Mouse (Mus musculus) intestine, postnatal 0 days (tissue): ENCODE results near the gene Taf1c. TPM values are rescaled to one million over a fixed set of nuclear protein-coding genes. Genes with fewer than 3 reads are reported as not detected.

Experiments used
- ATAC-seq: fragments of 200-750 bp; cut with Nextera tagmentation; 2 replicates; pipeline ENCODE4 v1.8.0; 2017; ENCODE audit warnings: mild to moderate bottlenecking, moderate TSS enrichment, moderate library complexity
- H3K27ac ChIP-seq: fragments of 300-500 bp; sonication (generic); 2 replicates; pipeline ENCODE4 v1.5.1; 2014; ENCODE audit warnings: mild to moderate bottlenecking, low read depth, low read length, moderate library complexity
- H3K27me3 ChIP-seq: fragments of 300-500 bp; sonication (generic); replicated peaks from 2 replicates; pipeline ENCODE4 v1.6.1; 2014; ENCODE audit warnings: low read length, mixed read lengths; ENCODE audit not compliant: control insufficient read depth, insufficient read depth
- H3K36me3 ChIP-seq: fragments of 300-500 bp; sonication (generic); 2 replicates; pipeline ENCODE4 v1.6.1; 2014; ENCODE audit warnings: mild to moderate bottlenecking, moderate library complexity; ENCODE audit not compliant: control insufficient read depth, insufficient read depth
- H3K4me1 ChIP-seq: fragments of 300-500 bp; sonication (generic); replicated peaks from 2 replicates; pipeline ENCODE4 v1.6.1; 2014; ENCODE audit warnings: antibody characterized with exemption, low read length, mixed read lengths; ENCODE audit not compliant: control insufficient read depth, insufficient read depth
- H3K4me2 ChIP-seq: fragments of 300-500 bp; sonication (generic); replicated peaks from 2 replicates; pipeline ENCODE4 v1.6.1; 2014; ENCODE audit warnings: low read depth, mild to moderate bottlenecking, moderate library complexity
- H3K4me3 ChIP-seq: fragments of 300-500 bp; sonication (generic); 2 replicates; pipeline ENCODE4 v1.5.1; 2014; ENCODE audit warnings: low read depth, low read length
- H3K9ac ChIP-seq: fragments of 300-500 bp; sonication (generic); 2 replicates; pipeline ENCODE4 v1.6.1; 2014; ENCODE audit warnings: mild to moderate bottlenecking, low read depth, low read length
- H3K9me3 ChIP-seq: fragments of 300-500 bp; sonication (generic); 2 replicates; pipeline ENCODE4 v1.6.1; 2016; ENCODE audit warnings: mixed run types; ENCODE audit not compliant: control insufficient read depth
- CTCF ChIP-seq: sonication (generic); IDR thresholded peaks from 2 replicates; pipeline ENCODE4 v1.5.1; 2016; ENCODE audit warnings: low read depth, mild to moderate bottlenecking, control low read depth, antibody characterized with exemption, moderate library complexity
- WGBS: fragments of 180-500 bp; shearing (Covaris S2); extraction: QIAGEN DNeasy Blood & Tissue Kit; methylation state at CpG from one replicate; pipeline ENCODE4 v1.1.7; 2014; 5-methylcytosine and 5-hydroxymethylcytosine counted together
- polyA plus RNA-seq: library from polyadenylated mRNA; unstranded; fragments of >200 nt; fragmentation: Nextera tagmentation; extraction: Ambion mirVana; gene quantifications from 2 replicates; pipeline ENCODE4 v1.2.1, GENCODE M21; 2015

The Taf1c gene
- polyA plus RNA-seq, 1 experiment from 2014 or later: 5.0 TPM

DNA sequence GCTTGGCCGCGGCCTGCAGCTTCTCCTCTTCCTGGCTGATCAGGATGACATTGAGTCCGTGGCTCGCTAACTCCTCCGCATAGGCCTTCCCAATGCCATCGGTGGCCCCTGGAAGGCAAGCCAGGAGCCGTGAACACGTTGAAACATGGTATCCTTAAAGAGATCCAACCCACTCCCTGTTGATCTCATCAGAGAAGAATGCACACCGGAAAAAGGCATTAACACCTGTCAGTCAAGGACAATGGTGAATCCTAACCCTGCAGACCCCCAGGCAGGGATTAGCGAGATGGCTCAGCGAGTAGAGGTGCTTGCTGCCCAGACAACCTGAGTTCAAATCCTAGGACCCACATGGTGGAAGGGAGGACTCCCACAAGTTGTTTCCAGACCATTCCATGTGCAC, 38.7 kb downstream of the Taf1c start:
- no peaks in the 10 kb centered on the region for H3K9me3 ChIP-seq
- no peaks in the 10 kb centered on the region for H3K4me1 ChIP-seq
- H3K4me2 ChIP-seq: no peak overlapping the region
- no peak for TF ChIP-seq CTCF
- peaks cover 54% of the 10 kb centered on the region for H3K36me3 ChIP-seq
- no peaks in the 10 kb centered on the region for H3K27me3 ChIP-seq
- no peak overlapping the region for H3K27ac ChIP-seq
- 84% methylated on average over 11 of the region's 11 CpGs for WGBS
- no peak for ATAC-seq
- H3K4me3 ChIP-seq: no peak overlapping the region
- no peak overlapping the region for H3K9ac ChIP-seq

GRCm38 (mm10) chr8:119563849-119564251, 41.2 kb downstream of the Taf1c start:
- ATAC-seq: no peak
- no peak overlapping the region for H3K4me2 ChIP-seq
- no peak overlapping the region for H3K9ac ChIP-seq
- WGBS: 95% methylated on average over 14 of the region's 14 CpGs
- no peaks in the 10 kb centered on the region for H3K27me3 ChIP-seq
- no peaks in the 10 kb centered on the region for H3K4me1 ChIP-seq
- no peak for TF ChIP-seq CTCF
- no peak overlapping the region for H3K4me3 ChIP-seq
- H3K36me3 ChIP-seq: peaks cover 54% of the 10 kb centered on the region
- no peak overlapping the region for H3K27ac ChIP-seq
- no peaks in the 10 kb centered on the region for H3K9me3 ChIP-seq

DNA sequence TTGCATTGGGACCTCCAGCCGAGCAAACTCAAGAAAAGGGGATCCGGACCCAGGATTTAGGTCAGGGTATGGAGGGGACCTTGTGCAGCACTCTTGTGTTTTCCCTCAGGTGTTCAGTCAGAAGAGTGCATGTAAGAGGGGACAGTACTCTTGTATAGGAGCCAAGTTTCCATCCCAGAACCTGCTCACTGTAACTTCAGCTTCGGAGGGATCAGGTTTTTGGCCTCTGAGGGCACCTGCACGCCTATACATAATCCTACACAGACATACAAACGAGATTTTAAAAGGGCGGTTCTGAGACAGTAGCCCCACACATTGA, 45.7 kb downstream of the Taf1c start:
- peak overlapping the region; percentile 57 for H3K9ac ChIP-seq
- WGBS: 84% methylated on average over 6 of the region's 6 CpGs
- H3K27ac ChIP-seq: peak overlapping the region; percentile 73

DNA sequence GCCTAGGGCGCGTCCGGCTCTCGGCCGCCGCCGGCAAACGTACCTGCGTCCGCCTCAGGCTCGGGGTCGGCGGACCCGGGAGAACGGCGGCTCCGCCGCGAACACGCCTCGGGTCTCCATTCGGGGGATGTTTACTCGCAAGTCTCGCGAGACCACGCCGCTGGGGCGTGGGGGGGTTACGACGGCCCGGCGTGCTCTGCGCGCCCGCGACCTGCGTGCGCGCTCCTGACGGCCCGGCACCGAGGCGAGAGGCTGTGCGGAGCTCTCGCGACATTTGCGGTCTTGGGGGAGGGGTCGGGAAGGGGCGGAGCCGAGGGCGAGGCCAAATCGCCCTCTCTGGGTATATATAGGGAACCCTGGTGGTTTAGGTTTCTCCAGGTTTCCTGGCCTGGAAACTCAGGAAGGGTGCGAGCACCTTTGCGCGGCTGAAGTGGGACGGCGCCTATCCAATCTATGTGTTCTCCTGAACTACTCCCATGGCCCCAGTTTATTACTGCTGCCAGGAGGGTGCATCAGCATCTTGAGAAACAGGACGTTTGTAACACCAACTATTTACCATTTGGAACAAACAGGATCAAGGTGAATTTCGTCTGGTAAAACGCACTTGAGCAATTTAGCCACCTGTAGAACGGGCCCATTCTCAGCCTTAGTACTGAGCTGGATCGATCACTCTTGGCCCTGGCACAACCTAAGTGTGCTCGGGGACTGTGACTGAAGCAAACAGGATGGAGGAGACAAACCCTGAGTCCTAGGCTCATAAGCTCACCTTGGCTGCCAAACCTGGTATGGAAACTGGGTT, 46.2 kb downstream of the Taf1c start, which contains the start of gene Mbtps1:
TSS of gene Mbtps1 (minus strand) at position 133 of the 799 bp plus-strand sequence.
- peak within 1 kb of the TSS; percentile 88 for H3K9ac ChIP-seq
- peak within 1 kb of the TSS; percentile 77 for H3K4me2 ChIP-seq
- ATAC-seq: peak; percentile 98
- H3K27me3 ChIP-seq: no peaks in the 10 kb centered on the region
- H3K4me3 ChIP-seq: peak within 1 kb of the TSS; percentile 60
- no peaks in the 10 kb centered on the region for H3K9me3 ChIP-seq
- peak within 1 kb of the TSS; percentile 94 for H3K27ac ChIP-seq
- 4% methylated on average over 62 of the region's 63 CpGs for WGBS
- peaks cover 7% of the 10 kb centered on the region for H3K4me1 ChIP-seq
- peak; percentile 33; the same call in 1 of the 2 replicates for TF ChIP-seq CTCF
- peaks cover 27% of the 10 kb centered on the region for H3K36me3 ChIP-seq

More for the DNA sequence above, 45.7 kb downstream of the Taf1c start:
- peak overlapping the region; percentile 77 for H3K4me2 ChIP-seq
- no peaks in the 10 kb centered on the region for H3K27me3 ChIP-seq
- peaks cover 7% of the 10 kb centered on the region for H3K4me1 ChIP-seq
- peaks cover 33% of the 10 kb centered on the region for H3K36me3 ChIP-seq
- no peaks in the 10 kb centered on the region for H3K9me3 ChIP-seq
- no peak for ATAC-seq
- no peak for TF ChIP-seq CTCF
- H3K4me3 ChIP-seq: no peak overlapping the region

DNA sequence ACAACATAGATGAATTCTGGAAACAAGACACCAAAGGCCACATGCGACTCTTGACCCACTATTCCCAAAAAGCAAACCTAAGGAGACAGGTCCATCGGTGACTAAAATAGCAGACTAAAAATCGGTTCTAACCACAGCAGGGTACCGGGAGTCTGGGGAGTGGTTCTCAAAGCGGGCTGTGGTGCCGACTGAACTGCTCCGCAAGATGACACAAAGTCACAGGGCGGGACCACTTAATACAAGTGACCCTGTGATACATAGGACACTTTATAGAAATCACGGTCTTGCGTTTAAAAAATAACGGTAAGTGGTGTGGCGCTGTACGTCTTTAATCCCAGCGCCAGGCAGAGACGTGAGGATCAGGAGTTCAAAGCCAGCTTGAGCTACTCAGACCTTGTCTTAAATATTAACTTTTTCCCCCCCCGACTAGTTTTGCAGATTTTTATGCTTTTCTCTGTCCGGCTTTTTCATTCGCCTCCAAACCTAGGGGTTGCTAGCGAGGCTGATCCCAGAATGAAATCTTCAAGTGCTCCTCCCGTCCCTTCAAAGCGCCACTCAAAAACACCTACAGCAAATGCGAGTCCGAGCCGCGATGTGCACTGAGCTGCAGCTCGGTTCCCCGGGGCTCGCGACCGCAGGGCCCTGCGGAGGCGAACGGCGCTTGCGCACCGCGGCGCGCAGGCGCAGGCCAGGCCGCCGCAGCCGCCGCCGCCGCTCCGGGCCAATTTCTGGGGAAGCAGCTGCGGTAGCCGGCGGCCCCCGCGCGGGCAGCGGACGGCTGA, 47.0 kb downstream of the Taf1c start:
- Histone ChIP-seq H3K4me3 (peak overlapping the region; percentile 60), H3K9ac (peak overlapping the region; percentile 88), H3K27me3 (no peaks in the 10 kb centered on the region), H3K9me3 (no peaks in the 10 kb centered on the region), H3K27ac (peak overlapping the region; percentile 94), H3K4me1 (peaks cover 8% of the 10 kb centered on the region), H3K36me3 (peaks cover 20% of the 10 kb centered on the region), H3K4me2 (peak overlapping the region; percentile 77)
- TF ChIP-seq CTCF: no peak
- ATAC-seq: peak; percentile 86
- WGBS: 1% methylated on average over 55 of the region's 55 CpGs

- TF ChIP-seq CTCF: no peak
- 65% methylated on average over 9 of the region's 9 CpGs for WGBS
- H3K27me3 ChIP-seq: no peaks in the 10 kb centered on the region
- H3K9me3 ChIP-seq: no peaks in the 10 kb centered on the region
- H3K36me3 ChIP-seq: peaks cover 11% of the 10 kb centered on the region
- H3K9ac ChIP-seq: peak overlapping the region; percentile 88; the same call in 1 of the 2 replicates
- peak overlapping the region; percentile 60 for H3K4me3 ChIP-seq
- no peak for ATAC-seq
- H3K27ac ChIP-seq: peak overlapping the region; percentile 94
- peak overlapping the region; percentile 77 for H3K4me2 ChIP-seq
- H3K4me1 ChIP-seq: peaks cover 10% of the 10 kb centered on the region
Measured at GRCm38 (mm10) chr8:119557132-119557531, 47.9 kb downstream of the Taf1c start.
